Mouse (Mus musculus) ES-Bruce4 (cell line): ENCODE results near the gene Bard1.

Experiments used
- CTCF ChIP-seq: IDR thresholded peaks from one replicate; pipeline ENCODE4 v1.8.1; 2011; ENCODE audit warnings: low read depth, low read length
- EP300 ChIP-seq: IDR thresholded peaks from 2 replicates; pipeline ENCODE4 v1.6.1; 2011; ENCODE audit warnings: low read depth, low read length; ENCODE audit not compliant: insufficient read depth
- POLR2A ChIP-seq: IDR thresholded peaks from one replicate; pipeline ENCODE4 v1.8.1; 2011; ENCODE audit warnings: low read length; ENCODE audit not compliant: insufficient read depth

DNA sequence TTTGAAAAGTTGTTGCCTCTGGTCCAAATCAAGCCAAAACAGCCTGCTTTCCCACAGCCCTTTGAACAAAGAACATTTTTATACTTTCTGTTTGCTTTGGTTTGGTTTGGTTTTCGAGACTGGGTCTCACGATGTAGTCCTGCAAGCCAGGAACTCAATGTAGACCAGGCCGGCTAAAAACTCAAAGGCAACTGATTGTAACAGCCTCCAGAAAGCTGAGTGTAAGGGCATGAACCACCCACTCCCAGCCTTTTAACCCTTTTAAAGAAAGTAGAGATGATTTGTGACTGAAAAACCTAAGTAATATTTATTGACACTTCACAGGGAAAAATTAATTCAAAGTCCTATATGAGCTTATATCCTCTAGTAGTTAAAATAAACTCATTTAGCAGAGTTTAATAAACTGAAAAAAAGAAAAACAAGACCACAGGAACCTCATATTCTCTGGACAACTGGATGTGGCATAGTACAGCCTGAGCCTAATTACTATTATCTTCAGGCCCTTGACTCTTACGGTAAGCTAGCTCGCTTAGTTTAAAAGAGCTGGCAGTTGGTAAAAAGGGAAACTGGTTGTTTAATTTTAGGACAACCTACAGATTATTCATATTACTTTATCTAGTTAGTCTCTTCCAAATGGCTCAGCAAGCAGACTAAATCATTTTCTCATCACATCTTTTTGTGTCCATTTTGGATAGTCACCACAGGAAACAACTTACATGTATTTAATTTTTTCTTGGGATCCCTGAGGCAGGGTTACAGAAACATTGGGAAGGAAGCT lies 2.2 kb downstream of the Bard1 start:
- no peak for TF ChIP-seq CTCF
- TF ChIP-seq POLR2A = no peak
- TF ChIP-seq EP300 = no peak
